Mouse (Mus musculus) C2C12 (cell line): ENCODE measurements around the gene Tmem63c. TPM values are rescaled to one million over a fixed set of nuclear protein-coding genes. Genes with fewer than 3 reads are reported as not detected.

ENCODE experiments used
- H3K27me3 ChIP-seq: one replicate; pipeline ENCODE4 v1.6.1; 2011; ENCODE audit not compliant: control insufficient read depth, insufficient read depth, insufficient read length
- H3K36me3 ChIP-seq: one replicate; pipeline ENCODE4 v1.6.1; 2011; ENCODE audit not compliant: control insufficient read depth, insufficient read depth
- H3K4me3 ChIP-seq: one replicate; pipeline ENCODE4 v1.5.1; 2011; ENCODE audit warnings: mild to moderate bottlenecking, control low read depth; ENCODE audit not compliant: poor library complexity, insufficient read depth, severe bottlenecking
- H3K79me2 ChIP-seq: one replicate; pipeline ENCODE4 v1.6.1; 2011; ENCODE audit not compliant: control insufficient read depth, insufficient read depth
- H3K79me3 ChIP-seq: one replicate; pipeline ENCODE4 v1.6.1; 2011; ENCODE audit warnings: low read depth, control low read depth
- H3ac ChIP-seq: one replicate; pipeline ENCODE3; 2011; ENCODE audit warnings: low read depth; ENCODE audit not compliant: control insufficient read depth, insufficient read length
- CEBPB ChIP-seq: IDR thresholded peaks from one replicate; pipeline ENCODE4 v1.6.1; 2011; ENCODE audit warnings: low read depth, mild to moderate bottlenecking, control low read depth, moderate library complexity
- CTCF ChIP-seq: IDR thresholded peaks from one replicate; pipeline ENCODE4 v1.5.1; 2011; ENCODE audit not compliant: control insufficient read depth, insufficient read depth, insufficient read length
- FOSL1 ChIP-seq: IDR thresholded peaks from one replicate; pipeline ENCODE4 v1.8.0; 2011; ENCODE audit warnings: mild to moderate bottlenecking, low read length; ENCODE audit not compliant: poor library complexity, insufficient read depth, severe bottlenecking
- MAX ChIP-seq: IDR thresholded peaks from one replicate; pipeline ENCODE4 v1.6.1; 2011; ENCODE audit warnings: mild to moderate bottlenecking, control low read depth
- MYOD1 ChIP-seq: IDR thresholded peaks from one replicate; pipeline ENCODE4 v1.6.1; 2011; ENCODE audit warnings: low read depth; ENCODE audit not compliant: control insufficient read depth, insufficient read length
- MYOG ChIP-seq: IDR thresholded peaks from one replicate; pipeline ENCODE4 v1.6.1; 2011; ENCODE audit not compliant: control insufficient read depth, insufficient read length; ENCODE audit errors: extremely low read depth
- USF1 ChIP-seq: IDR thresholded peaks from one replicate; pipeline ENCODE4 v1.6.1; 2011; ENCODE audit warnings: low read depth, mild to moderate bottlenecking, control low read depth, moderate library complexity
- microRNA-seq: library from miRNA; unstranded; fragments of <30 nt; microRNA quantifications from one replicate; pipeline ENCODE4, GENCODE M21; 2019; ENCODE audit warnings: borderline microRNAs expressed
- polyA plus RNA-seq: library from polyadenylated mRNA; unstranded; fragments of >200 nt; fragmentation: generic; extraction: Trizol; gene quantifications from one replicate; pipeline ENCODE4 v1.2.1, GENCODE M21; 2012; ENCODE audit warnings: missing spikeins

The Tmem63c gene
- polyA plus RNA-seq, 1 experiment: not detected

DNA sequence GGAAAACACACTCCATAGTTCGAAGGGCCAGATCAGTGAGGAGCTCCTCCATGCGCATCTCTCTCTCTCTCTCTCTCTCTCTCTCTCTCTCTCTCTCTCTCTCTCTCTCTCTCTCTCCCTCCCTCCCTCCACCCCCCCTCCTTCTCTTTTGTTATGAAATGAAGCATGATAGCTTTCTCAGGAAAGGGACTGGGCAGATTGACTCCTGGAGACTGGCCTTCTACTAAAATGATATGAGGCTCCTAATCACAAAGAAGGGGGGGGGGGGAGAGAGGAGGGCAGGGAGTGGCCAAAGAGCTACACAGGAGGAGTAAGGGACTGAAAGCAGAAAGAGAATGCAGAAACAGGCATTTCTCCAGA, 117.2 kb downstream of the Tmem63c start:
- Histone ChIP-seq H3K79me3 (no peaks in the 10 kb centered on the region), H3K27me3 (no peaks in the 10 kb centered on the region), H3K4me3 (no peak overlapping the region), H3K79me2 (peaks cover 1% of the 10 kb centered on the region), H3K36me3 (peaks cover 26% of the 10 kb centered on the region), H3ac (no peak overlapping the region)
- TF ChIP-seq MAX (no peak), MYOD1 (no peak), CEBPB (no peak), USF1 (no peak), MYOG (no peak), FOSL1 (no peak), CTCF (no peak)

GRCm38 (mm10) chr12:87138768-87139167, 117.6 kb downstream of the Tmem63c start:
- Histone ChIP-seq H3K36me3 (peaks cover 26% of the 10 kb centered on the region), H3K27me3 (no peaks in the 10 kb centered on the region), H3K4me3 (no peak overlapping the region), H3K79me3 (peaks cover under 1% of the 10 kb centered on the region), H3ac (no peak overlapping the region), H3K79me2 (peaks cover 3% of the 10 kb centered on the region)
- TF ChIP-seq CEBPB: no peak
- TF ChIP-seq FOSL1: no peak
- TF ChIP-seq USF1: no peak
- no peak for TF ChIP-seq MAX
- no peak for TF ChIP-seq MYOD1
- no peak for TF ChIP-seq CTCF
- no peak for TF ChIP-seq MYOG

Small RNA genes within 50 kb of the gene (microRNA-seq; reads per million reads assigned to microRNA genes)
- not detected for gene Gm25847

Other genes with a start within 250 kb of the Tmem63c start
- 49.7 TPM for gene Irf2bpl, start 136.5 kb upstream of the Tmem63c start, polyA plus RNA-seq
- gene Cipc, start 74.3 kb upstream of the Tmem63c start, polyA plus RNA-seq: 12.0 TPM
- gene Zdhhc22, start 30.9 kb upstream of the Tmem63c start, polyA plus RNA-seq: not detected
- 0.06 TPM for gene Ngb, start 81.2 kb downstream of the Tmem63c start, polyA plus RNA-seq
- 28.4 TPM for gene Gstz1, start 125.8 kb downstream of the Tmem63c start, polyA plus RNA-seq
- 9.8 TPM for gene Pomt2, start 126.6 kb downstream of the Tmem63c start, polyA plus RNA-seq
- 0.26 TPM for gene Samd15, start 178.4 kb downstream of the Tmem63c start, polyA plus RNA-seq
- gene Tmed8, start 179.1 kb downstream of the Tmem63c start, polyA plus RNA-seq: 2.6 TPM
- gene Noxred1, start 217.4 kb downstream of the Tmem63c start, polyA plus RNA-seq: 0.18 TPM
- gene Vipas39, start 244.9 kb downstream of the Tmem63c start, polyA plus RNA-seq: 23.2 TPM
- gene Ahsa1, start 245.1 kb downstream of the Tmem63c start, polyA plus RNA-seq: 226 TPM